Mouse (Mus musculus) ES-E14 (cell line): ENCODE data around the gene Gcc2. TPM values are rescaled to one million over a fixed set of nuclear protein-coding genes. Genes with fewer than 3 reads are reported as not detected.

Experiments
- DNase-seq: peaks from one replicate; pipeline ENCODE4 v3.0.0-alpha.2; 2013; ENCODE audit warnings: low read depth, low spot score
- H3K27ac ChIP-seq: 2 replicates; pipeline ENCODE4 v1.5.1; 2012; ENCODE audit warnings: low read depth, mild to moderate bottlenecking, low read length, moderate library complexity, mixed read lengths; ENCODE audit not compliant: poor library complexity, insufficient read depth, severe bottlenecking
- H3K36me3 ChIP-seq: 2 replicates; pipeline ENCODE4 v1.6.1; 2012; ENCODE audit warnings: mild to moderate bottlenecking, low read length, moderate library complexity, mixed read lengths; ENCODE audit not compliant: control insufficient read depth, poor library complexity, insufficient read depth, severe bottlenecking
- H3K4me1 ChIP-seq, 2 experiments: fragments of 150-350 bp in 1 of 2; sonication (generic) in 1 of 2; 2 replicates each; pipeline ENCODE4 v1.6.1; 2012; ENCODE audit warnings: low read length in 2 of 2, mild to moderate bottlenecking in 1 of 2, mixed read lengths in 1 of 2; ENCODE audit not compliant: control insufficient read depth in 2 of 2, insufficient read depth in 2 of 2, poor library complexity in 1 of 2
- H3K4me3 ChIP-seq, 2 experiments: fragments of 150-350 bp in 1 of 2; sonication (generic) in 1 of 2; 2 replicates each; pipeline ENCODE4 v1.5.1; 2012; ENCODE audit warnings: low read length in 2 of 2, low read depth in 1 of 2, mild to moderate bottlenecking in 1 of 2, mixed read lengths in 1 of 2; ENCODE audit not compliant: insufficient read depth in 1 of 2, poor library complexity in 1 of 2, severe bottlenecking in 1 of 2
- H3K9ac ChIP-seq: 2 replicates; pipeline ENCODE4 v1.6.1; 2012; ENCODE audit warnings: low read depth, mild to moderate bottlenecking, low read length, mixed read lengths; ENCODE audit not compliant: poor library complexity, insufficient read depth, severe bottlenecking
- H3K9me3 ChIP-seq: fragments of 150-350 bp; sonication (generic); 2 replicates; pipeline ENCODE4 v1.6.1; 2012; ENCODE audit warnings: low read depth, mild to moderate bottlenecking, low read length; ENCODE audit not compliant: control insufficient read depth, insufficient read depth
- CHD2 ChIP-seq: IDR thresholded peaks from 2 replicates; pipeline ENCODE4 v1.6.1; 2014; ENCODE audit warnings: mild to moderate bottlenecking, low read depth, low read length, inconsistent platforms
- HCFC1 ChIP-seq: IDR thresholded peaks from 2 replicates; pipeline ENCODE4 v1.6.1; 2012; ENCODE audit warnings: low read length, inconsistent platforms, borderline replicate concordance; ENCODE audit not compliant: insufficient read depth
- MAFK ChIP-seq: IDR thresholded peaks from 2 replicates; pipeline ENCODE4 v1.6.1; 2014; ENCODE audit warnings: mild to moderate bottlenecking, low read depth, low read length, inconsistent platforms; ENCODE audit not compliant: insufficient read depth
- ZC3H11A ChIP-seq: IDR thresholded peaks from 2 replicates; pipeline ENCODE4 v1.6.1; 2012; ENCODE audit warnings: low read depth, mild to moderate bottlenecking, inconsistent platforms, low read length, borderline replicate concordance
- ZNF384 ChIP-seq: IDR thresholded peaks from 2 replicates; pipeline ENCODE4 v1.6.1; 2012; ENCODE audit warnings: low read depth, low read length, inconsistent platforms
- in situ Hi-C, 2 experiments: fragments of 600-800 bp; cut with MboI; formaldehyde crosslinking; loops; one replicate each; pipeline ENCODE4 v1.15.1; 2025; ENCODE audit warnings: low sequenced_read_pairs in 2 of 2, inconsistent platforms in 1 of 2; ENCODE audit not compliant: unreplicated experiment in 2 of 2
- total RNA-seq: library from RNA; depleted of rRNA; stranded (reverse); fragments of 300-350 nt; gene quantifications from 2 replicates; pipeline ENCODE4 v1.2.3, GENCODE M21; 2012

The Gcc2 gene
- total RNA-seq, 1 experiment, result 19.6 TPM

- Histone ChIP-seq H3K36me3 (no peaks in the 10 kb centered on the region), H3K9me3 (no peaks in the 10 kb centered on the region), H3K4me1 (no peaks in the 10 kb centered on the region), H3K9ac (no peak overlapping the region), H3K4me3 (no peak overlapping the region), H3K27ac (no peak overlapping the region)
- DNase-seq, result no peak
- TF ChIP-seq ZNF384, result no peak
- TF ChIP-seq CHD2, result no peak
- no peak for TF ChIP-seq ZC3H11A
- TF ChIP-seq MAFK, result no peak
- in situ Hi-C loops, result no loop called here
Observed at GRCm38 (mm10) chr10:58210514-58210913, 44.8 kb upstream of the Gcc2 start.

- in situ Hi-C loops, result no loop called here
- Histone ChIP-seq H3K27ac (no peak overlapping the region), H3K4me3 (no peak overlapping the region), H3K4me1 (no peaks in the 10 kb centered on the region), H3K36me3 (no peaks in the 10 kb centered on the region), H3K9me3 (no peaks in the 10 kb centered on the region), H3K9ac (no peak overlapping the region)
- DNase-seq, result no peak
- TF ChIP-seq ZNF384, result no peak
- TF ChIP-seq ZC3H11A, result no peak
- no peak for TF ChIP-seq HCFC1
- TF ChIP-seq CHD2, result no peak
- TF ChIP-seq MAFK, result no peak
Observed at GRCm38 (mm10) chr10:58211213-58211612, 44.1 kb upstream of the Gcc2 start.

GRCm38 (mm10) chr10:58212230-58212629 lies 43.1 kb upstream of the Gcc2 start:
- in situ Hi-C loops, result no loop called here
- no peak for TF ChIP-seq CHD2
- no peak for TF ChIP-seq ZC3H11A
- TF ChIP-seq ZNF384, result no peak
- DNase-seq, result no peak

GRCm38 (mm10) chr10:58214497-58214896 lies 40.8 kb upstream of the Gcc2 start:
- Histone ChIP-seq H3K4me1 (no peaks in the 10 kb centered on the region), H3K9me3 (no peaks in the 10 kb centered on the region), H3K4me3 (no peak overlapping the region), H3K27ac (no peak overlapping the region), H3K36me3 (no peaks in the 10 kb centered on the region), H3K9ac (no peak overlapping the region)
- in situ Hi-C loops, result no loop called here
- DNase-seq, result no peak
- no peak for TF ChIP-seq ZNF384
- no peak for TF ChIP-seq CHD2

More at GRCm38 (mm10) chr10:58212230-58212629, 43.1 kb upstream of the Gcc2 start:
- H3K9ac ChIP-seq, result no peak overlapping the region
- H3K4me1 ChIP-seq, result no peaks in the 10 kb centered on the region
- no peak overlapping the region for H3K27ac ChIP-seq
- no peaks in the 10 kb centered on the region for H3K36me3 ChIP-seq
- no peaks in the 10 kb centered on the region for H3K9me3 ChIP-seq
- no peak overlapping the region for H3K4me3 ChIP-seq

GRCm38 (mm10) chr10:58214934-58215333 lies 40.4 kb upstream of the Gcc2 start:
- H3K4me3 ChIP-seq, result no peak overlapping the region
- H3K27ac ChIP-seq, result no peak overlapping the region
- no peaks in the 10 kb centered on the region for H3K9me3 ChIP-seq
- no peak overlapping the region for H3K9ac ChIP-seq
- in situ Hi-C loops, result no loop called here
- no peaks in the 10 kb centered on the region for H3K36me3 ChIP-seq
- TF ChIP-seq CHD2 (no peak), ZNF384 (no peak), HCFC1 (no peak), MAFK (no peak), ZC3H11A (no peak)
- DNase-seq, result no peak
- no peaks in the 10 kb centered on the region for H3K4me1 ChIP-seq
